ENCODE assay signal across 8 mouse cellular contexts in the genomic region with DNA sequence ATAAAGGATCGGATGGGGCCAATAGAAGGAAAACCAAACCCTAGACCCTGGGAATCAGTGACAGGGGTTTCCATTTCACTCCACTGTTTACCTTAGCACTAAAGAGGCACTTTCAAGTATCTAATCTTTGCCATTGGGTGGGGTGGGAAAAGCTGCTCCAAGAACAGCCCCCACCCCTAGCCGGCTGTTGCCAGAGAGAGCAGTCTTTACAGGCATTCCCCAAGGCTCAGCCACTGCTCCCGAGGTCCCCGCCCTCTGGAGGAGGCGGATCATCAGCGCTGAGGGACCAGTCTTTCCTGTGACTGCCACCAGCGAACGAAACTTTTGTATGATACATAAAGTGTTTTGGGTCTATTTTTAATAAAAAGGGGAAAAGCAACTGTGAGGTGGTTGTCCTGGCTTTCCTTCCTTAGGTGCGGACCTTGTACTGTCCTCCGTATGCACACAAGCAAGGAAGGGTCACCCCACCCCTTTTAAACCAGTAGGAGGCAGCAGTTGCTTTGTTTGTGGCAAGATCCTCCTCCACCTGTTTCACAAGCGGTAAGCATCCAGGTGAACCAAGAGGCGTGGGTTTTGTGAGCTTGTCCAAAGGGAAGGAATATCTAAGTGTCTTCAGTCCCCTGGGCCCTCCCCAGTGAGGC. TPM values are rescaled to one million over a fixed set of nuclear protein-coding genes. Genes with fewer than 3 reads are reported as not detected.
DNase-seq lines count a peak whose midpoint lies in the region; ATAC-seq and TF ChIP-seq lines count a peak whose summit lies in the region.
"Had no signal": no experiment of that assay in that cellular context is flagged by ENCODE, and none has a peak within 500 bp of the region (broad histone marks: within the 10 kb centered on the region; RNA-seq: fewer than 3 reads in every experiment).

No protein-coding gene starts in this region.

- peaks cover 23% of the 10 kb centered on the region for H3K27me3 ChIP-seq in CH12.LX (replicated peaks)
- H3K27me3 ChIP-seq in forebrain, embryonic 13.5 days: no peaks in the 10 kb centered on the region
- no peaks in the 10 kb centered on the region for H3K27me3 ChIP-seq in kidney, adult 2 months (replicated peaks; ENCODE audit: control insufficient read depth, insufficient read depth, low read length)
- H3K27me3 ChIP-seq in lung, embryonic 15.5 days: peaks cover 13% of the 10 kb centered on the region; the same call in 1 of the 2 replicates
- H3K27me3 ChIP-seq in stomach, embryonic 16.5 days (ENCODE audit: control insufficient read depth, insufficient read depth, low read length): no peaks in the 10 kb centered on the region

- no peak overlapping the region for H3K4me2 ChIP-seq in CH12.LX (ENCODE audit: insufficient read depth, low read depth, poor library complexity, severe bottlenecking)
- H3K4me2 ChIP-seq in forebrain, embryonic 13.5 days: peak overlapping the region; percentile 78
- peak overlapping the region; percentile 40 for H3K4me2 ChIP-seq in lung, embryonic 15.5 days
- H3K4me2 ChIP-seq in stomach, embryonic 16.5 days (ENCODE audit: low read depth, low read length): peak overlapping the region; percentile 48

- TF ChIP-seq CTCF in CH12.LX (conservative IDR thresholded peaks at IDR 0.05 in 1 of 2, IDR thresholded peaks at IDR 0.05 in 1 of 2; ENCODE audit: low read depth in 2 of 2, low read length in 2 of 2): peak in 1 of 2 experiments; percentile 53; a peak in 2 of 4 replicates
- TF ChIP-seq CTCF in kidney, adult 2 months (conservative IDR thresholded peaks at IDR 0.05; ENCODE audit: insufficient read depth, insufficient read length, low read depth, low read length): peak; percentile 85

- peaks cover 0 to 9% of the 10 kb centered on the region in 2 experiments; a peak in 2 of 4 replicates for H3K4me1 ChIP-seq in CH12.LX (ENCODE audit: control insufficient read depth in 1 of 2, insufficient read depth in 2 of 2)
- H3K4me1 ChIP-seq in forebrain, embryonic 13.5 days: peaks cover 85% of the 10 kb centered on the region
- no peaks in the 10 kb centered on the region; the same call in 1 of the 2 replicates for H3K4me1 ChIP-seq in kidney, adult 2 months (ENCODE audit: control insufficient read depth, insufficient read depth, low read length)
- H3K4me1 ChIP-seq in lung, embryonic 15.5 days: peaks cover 83% of the 10 kb centered on the region
- H3K4me1 ChIP-seq in stomach, embryonic 16.5 days (ENCODE audit: control insufficient read depth, insufficient read depth, low read length): peaks cover 79% of the 10 kb centered on the region

- H3K4me3 ChIP-seq in CH12.LX (replicated peaks in 1 of 3; ENCODE audit: low read depth in 2 of 3, low read length in 2 of 3, poor library complexity in 1 of 3): no peak overlapping the region
- 0 out of 2 replicates have a peak overlapping the region, but pooled peaks have one; percentile 6 for H3K4me3 ChIP-seq in forebrain, embryonic 13.5 days
- no peak overlapping the region for H3K4me3 ChIP-seq in kidney, adult 2 months (ENCODE audit: insufficient read depth, low read depth, low read length)
- H3K4me3 ChIP-seq in lung, embryonic 15.5 days: peak overlapping the region; percentile 6
- H3K4me3 ChIP-seq in stomach, embryonic 16.5 days (replicated peaks; ENCODE audit: low read length): peak overlapping the region; percentile 11

- no peaks in the 10 kb centered on the region for H3K9me3 ChIP-seq in CH12.LX (replicated peaks; ENCODE audit: low read length)
- no peaks in the 10 kb centered on the region for H3K9me3 ChIP-seq in forebrain, embryonic 13.5 days (replicated peaks)
- no peaks in the 10 kb centered on the region for H3K9me3 ChIP-seq in lung, embryonic 15.5 days
- H3K9me3 ChIP-seq in stomach, embryonic 16.5 days (replicated peaks; ENCODE audit: control insufficient read depth, low read length): no peaks in the 10 kb centered on the region

- no peak for TF ChIP-seq POLR2A in CH12.LX (IDR thresholded peaks at IDR 0.05; ENCODE audit: low read depth, low read length)
- no peak for TF ChIP-seq POLR2A in kidney, adult 2 months (IDR thresholded peaks at IDR 0.05; ENCODE audit: low read depth, low read length)

- dilution Hi-C loops in CH12.LX (cut with MboI; ENCODE audit: extremely low pct_ligation_motif_present, extremely low pct_unique_long_range_greater_than_20kb, low sequenced_read_pairs): no loop called here

- TF ChIP-seq RAD21 in CH12.LX (IDR thresholded peaks at IDR 0.05; ENCODE audit: low read depth, low read length): peak; percentile 44

- DNase-seq in B cell, adult 2 months: peak; percentile 36 to 37
- DNase-seq in CH12.LX (ENCODE audit: extremely low read depth): no peak
- peak; percentile 78 for DNase-seq in kidney, adult 2 months
- no peak for DNase-seq in thymus, adult 18-20 months

- WGBS in forebrain, embryonic 13.5 days: 1% methylated on average over 12 of the region's 12 CpGs
- WGBS in kidney, adult 2 months: 2% methylated on average over 12 of the region's 12 CpGs
- WGBS in lung, embryonic 15.5 days: under 1% methylated on average over 12 of the region's 12 CpGs
- 1% methylated on average over 12 of the region's 12 CpGs for WGBS in stomach, embryonic 16.5 days

- H3K9ac ChIP-seq in CH12.LX (ENCODE audit: insufficient read depth, low read depth): no peak overlapping the region
- peak overlapping the region; percentile 31; the same call in 1 of the 2 replicates for H3K9ac ChIP-seq in forebrain, embryonic 13.5 days
- peak overlapping the region; percentile 18; the same call in 1 of the 2 replicates for H3K9ac ChIP-seq in lung, embryonic 15.5 days
- peak overlapping the region; percentile 18; the same call in 1 of the 2 replicates for H3K9ac ChIP-seq in stomach, embryonic 16.5 days (ENCODE audit: low read length)

- in situ Hi-C loops in CH12.LX (cut with MboI; ENCODE audit: low pct_ligation_motif_present, low pct_unique_long_range_greater_than_20kb, low sequenced_read_pairs): no loop called here

- no peak overlapping the region for H3K27ac ChIP-seq in CH12.LX (ENCODE audit: insufficient read depth, low read depth)
- peak overlapping the region; percentile 52 for H3K27ac ChIP-seq in forebrain, embryonic 13.5 days
- H3K27ac ChIP-seq in kidney, adult 2 months (ENCODE audit: insufficient read depth, low read depth, low read length): no peak overlapping the region
- H3K27ac ChIP-seq in lung, embryonic 15.5 days: peak overlapping the region; percentile 71
- peak overlapping the region; percentile 62 for H3K27ac ChIP-seq in stomach, embryonic 16.5 days (ENCODE audit: low read length)

- no peaks in the 10 kb centered on the region for H3K79me2 ChIP-seq in CH12.LX (replicated peaks; ENCODE audit: control insufficient read depth, extremely low read depth, insufficient read depth, poor library complexity, severe bottlenecking)

- ATAC-seq in forebrain, embryonic 13.5 days: no peak
- ATAC-seq in lung, embryonic 15.5 days (ENCODE audit: borderline replicate concordance, extremely low read depth, low FRiP score, low TSS enrichment): no peak
- ATAC-seq in stomach, embryonic 16.5 days (ENCODE audit: insufficient read depth, low FRiP score): peak; percentile 30; the same call in 1 of the 2 replicates

- H3K36me3 ChIP-seq in CH12.LX (replicated peaks in 1 of 2; ENCODE audit: control insufficient read depth in 1 of 2, insufficient read depth in 1 of 2, low read length in 1 of 2): no peaks in the 10 kb centered on the region
- peaks cover 7% of the 10 kb centered on the region; the same call in 1 of the 2 replicates for H3K36me3 ChIP-seq in forebrain, embryonic 13.5 days (ENCODE audit: poor library complexity, severe bottlenecking)
- no peaks in the 10 kb centered on the region for H3K36me3 ChIP-seq in kidney, adult 2 months (ENCODE audit: control insufficient read depth, insufficient read depth, low read length)
- peaks cover 6% of the 10 kb centered on the region for H3K36me3 ChIP-seq in lung, embryonic 15.5 days
- H3K36me3 ChIP-seq in stomach, embryonic 16.5 days (ENCODE audit: control insufficient read depth, insufficient read depth, low read length): 0 out of 2 replicates have a peak, but pooled peaks cover 4% of the 10 kb centered on the region

- no peak for TF ChIP-seq EP300 in CH12.LX (IDR thresholded peaks at IDR 0.05; ENCODE audit: low read length)

RNA-seq across cellular contexts. Expression of a gene that starts 4.5 kb away (rescaled TPM):
- total RNA-seq in CH12.LX (2012; rRNA removed) (0.25 and 0.59 TPM in 2 replicates), CH12.LX (2014; rRNA removed) (not detected in 2 replicates)
- not detected in 2 replicates for polyA plus RNA-seq in CH12.LX (2012; ENCODE audit: insufficient read length, low read depth)
- polyA plus RNA-seq in forebrain, embryonic 13.5 days (2015; fragmentation: Nextera tagmentation; extraction: Ambion mirVana): 18.2 and 19.5 TPM in 2 replicates
- polyA plus RNA-seq in kidney, adult 2 months (2012; rRNA removed): 0.46 and 0.48 TPM in 2 replicates
- polyA plus RNA-seq in lung, embryonic 15.5 days (2015; fragmentation: Nextera tagmentation; extraction: Ambion mirVana): 6.3 and 6.6 TPM in 2 replicates
- polyA plus RNA-seq in stomach, embryonic 16.5 days (2015; fragmentation: Nextera tagmentation; extraction: Ambion mirVana): 7.4 and 8.0 TPM in 2 replicates

RNA-seq across cellular contexts. Expression of a gene that starts 5.1 kb away (rescaled TPM):
- total RNA-seq in CH12.LX (2012; rRNA removed): not detected in 2 replicates
- total RNA-seq in CH12.LX (2014; rRNA removed): not detected in 2 replicates
- polyA plus RNA-seq in CH12.LX (2012; ENCODE audit: insufficient read length, low read depth): not detected in 2 replicates
- polyA plus RNA-seq in forebrain, embryonic 13.5 days (2015; fragmentation: Nextera tagmentation; extraction: Ambion mirVana): 6.1 and 7.5 TPM in 2 replicates
- 2.0 TPM in 2 replicates for polyA plus RNA-seq in kidney, adult 2 months (2012; rRNA removed)
- 7.3 and 9.8 TPM in 2 replicates for polyA plus RNA-seq in lung, embryonic 15.5 days (2015; fragmentation: Nextera tagmentation; extraction: Ambion mirVana)
- polyA plus RNA-seq in stomach, embryonic 16.5 days (2015; fragmentation: Nextera tagmentation; extraction: Ambion mirVana): 5.7 and 6.3 TPM in 2 replicates
- total RNA-seq: hematopoietic stem cell, adult 5-6 weeks had no signal

RNA-seq across cellular contexts. Expression of a gene that starts 11.2 kb away (rescaled TPM):
- total RNA-seq in CH12.LX (2012; rRNA removed): 32.0 and 42.1 TPM in 2 replicates
- 65.2 and 67.1 TPM in 2 replicates for total RNA-seq in CH12.LX (2014; rRNA removed)
- 37.0 and 46.5 TPM in 2 replicates for polyA plus RNA-seq in CH12.LX (2012; ENCODE audit: insufficient read length, low read depth)
- 35.9 and 36.1 TPM in 2 replicates for polyA plus RNA-seq in forebrain, embryonic 13.5 days (2015; fragmentation: Nextera tagmentation; extraction: Ambion mirVana)
- 9.3 and 11.1 TPM in 2 replicates for polyA plus RNA-seq in kidney, adult 2 months (2012; rRNA removed)
- polyA plus RNA-seq in lung, embryonic 15.5 days (2015; fragmentation: Nextera tagmentation; extraction: Ambion mirVana): 27.1 and 29.3 TPM in 2 replicates
- polyA plus RNA-seq in stomach, embryonic 16.5 days (2015; fragmentation: Nextera tagmentation; extraction: Ambion mirVana): 26.6 and 28.4 TPM in 2 replicates

RNA-seq across cellular contexts. Expression of a gene that starts 23.4 kb away (rescaled TPM):
- 25.4 and 28.5 TPM in 2 replicates for total RNA-seq in CH12.LX (2012; rRNA removed)
- total RNA-seq in CH12.LX (2014; rRNA removed): 35.5 and 37.7 TPM in 2 replicates
- polyA plus RNA-seq in CH12.LX (2012; ENCODE audit: insufficient read length, low read depth): 37.6 and 45.5 TPM in 2 replicates
- polyA plus RNA-seq in forebrain, embryonic 13.5 days (2015; fragmentation: Nextera tagmentation; extraction: Ambion mirVana): 16.5 and 17.7 TPM in 2 replicates
- polyA plus RNA-seq in kidney, adult 2 months (2012; rRNA removed): 59.6 and 65.8 TPM in 2 replicates
- 24.5 and 24.9 TPM in 2 replicates for polyA plus RNA-seq in lung, embryonic 15.5 days (2015; fragmentation: Nextera tagmentation; extraction: Ambion mirVana)
- polyA plus RNA-seq in stomach, embryonic 16.5 days (2015; fragmentation: Nextera tagmentation; extraction: Ambion mirVana): 36.9 and 40.0 TPM in 2 replicates

RNA-seq across cellular contexts. Expression of a gene that starts 36.9 kb away (rescaled TPM):
- total RNA-seq in CH12.LX (2012; rRNA removed): not detected in 2 replicates
- not detected in 2 replicates for total RNA-seq in CH12.LX (2014; rRNA removed)
- polyA plus RNA-seq in CH12.LX (2012; ENCODE audit: insufficient read length, low read depth): not detected in 2 replicates
- polyA plus RNA-seq in forebrain, embryonic 13.5 days (2015; fragmentation: Nextera tagmentation; extraction: Ambion mirVana): 22.3 and 25.6 TPM in 2 replicates
- polyA plus RNA-seq in kidney, adult 2 months (2012; rRNA removed): 232 and 288 TPM in 2 replicates
- polyA plus RNA-seq in lung, embryonic 15.5 days (2015; fragmentation: Nextera tagmentation; extraction: Ambion mirVana): 92.3 and 104 TPM in 2 replicates
- 98.2 and 102 TPM in 2 replicates for polyA plus RNA-seq in stomach, embryonic 16.5 days (2015; fragmentation: Nextera tagmentation; extraction: Ambion mirVana)
- total RNA-seq: hematopoietic stem cell, adult 5-6 weeks had no signal

Comparison
In these comparisons a context has a peak if more than half of its experiments do, and no peak if none do; other contexts are left out.
1. DNase-seq: peak in B cell, adult 2 months (2 of 2) and kidney, adult 2 months (single experiment); none in CH12.LX (single experiment) and thymus, adult 18-20 months (0 of 2).
2. H3K27ac ChIP-seq: peak in forebrain, embryonic 13.5 days (single experiment), lung, embryonic 15.5 days (single experiment) and stomach, embryonic 16.5 days (single experiment); none in CH12.LX (single experiment) and kidney, adult 2 months (single experiment).
3. H3K4me3 ChIP-seq: peak in forebrain, embryonic 13.5 days (single experiment), lung, embryonic 15.5 days (single experiment) and stomach, embryonic 16.5 days (single experiment); none in CH12.LX (0 of 3) and kidney, adult 2 months (single experiment).